Mouse (Mus musculus) olfactory bulb, adult 2 months (tissue): ENCODE results near the gene Mpnd. TPM values are rescaled to one million over a fixed set of nuclear protein-coding genes. Genes with fewer than 3 reads are reported as not detected.

Experiments
- H3K27ac ChIP-seq: fragments of 200-500 bp; 2 replicates; pipeline ENCODE4 v1.5.1; 2012; ENCODE audit warnings: low read depth, low read length; ENCODE audit not compliant: insufficient read depth
- H3K4me1 ChIP-seq: fragments of 200-500 bp; 2 replicates; pipeline ENCODE4 v1.6.1; 2012; ENCODE audit warnings: low read length; ENCODE audit not compliant: control insufficient read depth, insufficient read depth
- H3K4me3 ChIP-seq: fragments of 200-500 bp; 2 replicates; pipeline ENCODE4 v1.5.1; 2012; ENCODE audit warnings: mild to moderate bottlenecking, low read depth, low read length, moderate library complexity; ENCODE audit not compliant: insufficient read depth
- CTCF ChIP-seq: fragments of 200-500 bp; IDR thresholded peaks from 2 replicates; pipeline ENCODE4 v1.5.1; 2012; ENCODE audit warnings: low read depth, mild to moderate bottlenecking, low read length, moderate library complexity; ENCODE audit not compliant: insufficient read depth
- POLR2A ChIP-seq: fragments of 200-500 bp; IDR thresholded peaks from 2 replicates; pipeline ENCODE4 v1.6.1; 2012; ENCODE audit warnings: mild to moderate bottlenecking, low read depth, low read length, moderate library complexity; ENCODE audit not compliant: insufficient read depth
- WGBS: fragments of 180-500 bp; shearing (Covaris S2); methylation state at CpG from one replicate; pipeline ENCODE4 v1.1.7; 2018; 5-methylcytosine and 5-hydroxymethylcytosine counted together
- polyA plus RNA-seq: library from polyadenylated mRNA; stranded (reverse); fragments of >200 nt; gene quantifications from 2 replicates; pipeline ENCODE4 v1.2.4, GENCODE M21; 2012; ENCODE audit warnings: low replicate concordance; ENCODE audit not compliant: missing spikeins, insufficient read depth, insufficient read length

The Mpnd gene
- polyA plus RNA-seq, 1 experiment, result not detected

DNA sequence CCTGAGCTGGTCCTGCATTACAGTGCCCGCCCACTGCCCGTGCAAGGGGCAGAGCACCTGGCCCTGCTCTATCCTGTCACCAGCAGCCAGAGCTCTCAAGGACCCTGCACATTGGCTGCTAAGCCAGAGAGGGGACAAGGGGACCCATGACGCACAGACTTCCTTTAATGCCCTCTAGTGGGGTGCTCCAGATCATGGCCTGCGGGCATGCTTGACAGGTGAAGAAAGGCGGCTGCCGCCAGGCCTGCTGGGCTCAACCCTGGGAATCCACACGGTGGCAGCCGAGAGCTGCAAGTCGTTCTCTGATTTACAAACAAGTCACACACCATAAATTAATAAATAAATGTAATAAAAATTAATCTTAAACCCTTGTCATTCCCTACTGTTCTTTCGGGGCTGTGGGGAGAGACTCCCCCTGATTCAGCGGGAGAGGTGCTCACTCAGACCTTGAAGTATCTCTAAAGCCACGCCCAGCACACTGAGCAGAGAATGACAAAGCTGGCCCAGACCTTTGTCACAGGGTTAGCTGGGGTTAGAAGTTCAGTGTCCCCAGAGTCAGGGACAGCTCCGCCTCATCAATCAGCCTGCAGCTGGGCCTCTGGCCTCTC lies 29.2 kb upstream of the Mpnd start:
- WGBS, result 20% methylated on average over 13 of the region's 13 CpGs
- Histone ChIP-seq H3K4me1 (peaks cover 3% of the 10 kb centered on the region; the same call in 1 of the 2 replicates), H3K27ac (no peak overlapping the region), H3K4me3 (no peak overlapping the region)
- TF ChIP-seq POLR2A, result no peak
- peak; percentile 49 for TF ChIP-seq CTCF

DNA sequence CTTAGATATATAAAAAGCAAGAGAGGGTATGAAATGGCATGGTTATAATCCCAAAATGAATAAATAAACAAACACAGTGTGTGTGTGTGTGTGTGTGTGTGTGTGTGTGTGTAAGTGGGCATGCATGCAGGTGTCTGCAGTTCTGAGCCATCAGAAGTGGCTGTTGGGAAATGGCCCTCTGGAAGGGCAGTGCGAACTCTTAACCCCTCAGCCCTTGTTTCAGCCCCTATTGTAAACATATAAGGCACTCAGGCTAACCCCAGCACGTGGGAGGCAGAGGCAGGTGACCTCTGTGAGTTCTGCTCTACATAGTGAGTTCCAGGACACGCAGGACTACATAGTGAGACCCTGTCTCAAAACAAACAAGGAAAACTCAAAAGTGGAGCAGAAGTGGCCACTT lies 28.2 kb upstream of the Mpnd start:
- 79% methylated on average over 3 of the region's 3 CpGs for WGBS
- no peak overlapping the region for H3K27ac ChIP-seq
- TF ChIP-seq CTCF (no peak), POLR2A (no peak)
- no peak overlapping the region for H3K4me3 ChIP-seq
- peaks cover 2% of the 10 kb centered on the region; the same call in 1 of the 2 replicates for H3K4me1 ChIP-seq

DNA sequence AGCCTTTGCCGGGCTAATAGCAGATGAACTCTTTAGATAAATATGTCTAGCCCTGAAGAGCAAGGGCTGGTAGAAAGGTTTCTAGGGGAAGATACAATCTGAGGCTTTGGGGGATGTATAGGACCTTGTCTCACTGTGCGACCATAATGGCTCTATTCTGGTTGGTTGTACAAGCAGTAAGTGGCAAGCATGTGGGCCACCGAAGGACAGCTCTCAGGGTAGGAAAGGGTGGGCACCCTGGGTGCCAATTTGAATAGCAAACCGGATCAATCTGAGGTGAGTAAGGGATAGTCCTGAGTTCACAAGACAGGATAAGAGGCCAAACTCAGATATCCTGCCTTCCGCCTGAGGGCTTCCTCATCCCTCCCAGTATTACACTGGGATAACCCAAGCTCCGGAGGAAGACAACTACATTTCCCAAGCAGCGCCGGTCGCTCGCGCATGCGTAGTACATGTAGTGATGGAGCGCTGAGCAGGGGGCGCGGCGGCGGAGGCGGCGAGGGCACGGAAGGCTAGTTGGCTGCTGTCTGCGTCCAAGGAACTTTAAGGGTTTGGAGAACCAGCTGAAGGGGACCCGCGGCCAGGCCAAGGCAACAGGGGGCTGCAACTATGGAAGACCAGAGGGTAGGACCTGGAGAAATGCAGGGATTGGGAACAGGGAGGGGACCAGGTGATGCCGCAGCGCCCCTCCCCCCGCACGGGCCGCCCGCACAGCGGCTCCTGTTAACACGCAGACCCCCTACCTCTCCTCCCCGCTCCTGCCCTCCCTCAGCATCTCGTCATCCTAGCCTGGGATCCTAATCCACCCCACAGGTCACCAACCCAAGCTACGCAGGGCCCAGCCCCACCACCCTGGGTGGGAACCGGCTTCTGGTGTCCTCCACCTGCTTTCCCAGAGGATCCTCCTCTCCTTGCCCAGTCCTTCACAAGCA lies 19.2 kb upstream of the Mpnd start, which contains the start of gene Fsd1:
Gene Fsd1, plus strand, starts transcription at position 480 of the 932 bp plus-strand sequence.
- WGBS, result 8% methylated on average over 35 of the region's 35 CpGs
- H3K27ac ChIP-seq, result no peak within 1 kb of the TSS

DNA sequence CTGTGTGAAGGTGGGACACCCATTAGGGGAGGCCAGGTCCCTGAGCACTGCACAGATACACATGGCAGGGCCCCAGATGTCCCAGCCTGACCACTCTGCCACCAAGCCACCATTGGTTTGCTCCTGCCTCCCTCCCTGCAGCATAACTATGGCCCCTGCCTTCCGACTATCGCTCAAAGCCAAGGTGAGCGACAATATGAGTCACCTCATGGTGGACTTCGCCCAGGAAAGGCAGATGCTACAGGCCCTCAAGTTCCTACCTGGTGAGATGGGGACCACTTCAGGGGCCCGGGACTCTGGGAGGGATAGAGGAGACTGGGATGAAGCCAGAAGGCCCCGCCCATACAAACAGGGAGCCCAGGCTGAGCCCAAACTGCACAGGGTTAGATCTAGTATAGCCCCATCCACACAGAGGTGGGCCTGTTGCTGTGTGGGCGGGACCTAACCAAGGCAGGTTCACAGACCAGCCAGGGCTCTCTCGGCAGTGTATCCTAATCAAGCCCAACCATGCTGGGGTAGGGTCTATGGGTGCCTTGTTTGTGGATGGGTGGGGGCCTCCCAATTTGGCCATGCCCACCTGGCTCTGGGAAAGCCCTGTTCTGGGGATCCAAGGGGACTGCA lies 15.1 kb upstream of the Mpnd start:
- 88% methylated on average over 8 of the region's 8 CpGs for WGBS
- TF ChIP-seq POLR2A (no peak), CTCF (no peak)
- Histone ChIP-seq H3K4me3 (no peak overlapping the region), H3K27ac (no peak overlapping the region), H3K4me1 (peaks cover 20% of the 10 kb centered on the region)

More for the DNA sequence above, 19.2 kb upstream of the Mpnd start, which contains the start of gene Fsd1:
- Histone ChIP-seq H3K4me1 (peaks cover 10% of the 10 kb centered on the region; the same call in 1 of the 2 replicates), H3K4me3 (peak within 1 kb of the TSS; percentile 69)
- TF ChIP-seq CTCF (no peak), POLR2A (peak; percentile 22; the same call in 1 of the 2 replicates)

DNA sequence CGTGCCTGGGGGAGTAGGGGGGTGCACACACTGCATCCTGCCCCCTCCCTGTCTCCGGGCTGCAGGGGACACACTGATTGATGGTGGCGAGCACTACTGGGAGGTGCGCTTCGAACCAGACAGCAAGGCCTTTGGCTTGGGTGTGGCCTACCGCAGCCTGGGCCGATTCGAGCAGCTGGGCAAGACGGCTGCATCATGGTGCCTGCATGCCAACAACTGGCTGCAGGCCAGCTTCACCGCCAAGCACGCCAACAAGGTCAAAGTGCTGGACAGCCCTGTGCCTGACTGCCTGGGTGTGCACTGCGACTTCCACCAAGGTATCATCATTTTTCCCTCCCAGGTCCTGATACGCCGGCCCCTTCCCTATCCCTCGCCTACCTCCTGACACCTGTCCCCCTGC lies 9.5 kb upstream of the Mpnd start:
- no peak for TF ChIP-seq POLR2A
- no peak for TF ChIP-seq CTCF
- H3K4me1 ChIP-seq, result peaks cover 10% of the 10 kb centered on the region
- WGBS, result 83% methylated on average over 15 of the region's 15 CpGs
- no peak overlapping the region for H3K4me3 ChIP-seq
- no peak overlapping the region for H3K27ac ChIP-seq

DNA sequence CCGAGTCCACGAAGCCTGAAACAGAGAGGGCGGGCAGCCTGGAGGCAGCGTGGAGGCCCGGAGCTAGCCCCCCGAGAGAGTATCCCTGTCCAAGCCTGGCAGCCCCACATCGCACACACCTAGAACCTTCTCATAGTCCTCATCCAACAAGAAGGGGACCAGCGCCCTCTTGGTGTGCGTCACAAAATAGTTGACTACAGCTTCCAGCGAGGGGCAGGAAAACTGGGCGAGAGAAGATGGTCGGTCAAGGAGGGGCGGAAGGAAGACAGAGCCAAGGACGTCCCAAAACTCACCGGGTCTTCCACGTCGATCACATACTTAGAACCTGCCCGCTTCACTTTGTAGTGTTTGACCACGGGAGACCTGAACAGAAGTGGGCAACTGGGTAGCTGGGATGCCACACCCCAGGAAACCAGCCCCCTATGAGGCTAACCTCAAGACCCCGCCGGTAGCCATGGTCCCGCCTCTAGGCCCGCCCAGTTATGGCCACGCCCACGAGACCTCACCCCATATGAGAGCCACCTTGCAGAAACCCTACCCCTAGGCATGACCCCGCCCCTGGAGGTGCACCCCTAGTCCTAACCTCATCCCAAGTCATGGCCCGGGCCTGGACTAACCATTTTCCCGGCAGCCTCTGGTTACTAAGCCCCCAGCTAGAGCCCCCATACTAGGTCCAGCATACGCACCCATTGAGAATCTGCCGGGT lies 5.6 kb upstream of the Mpnd start:
- WGBS, result 13% methylated on average over 30 of the region's 30 CpGs
- no peak overlapping the region for H3K27ac ChIP-seq
- H3K4me3 ChIP-seq, result no peak overlapping the region
- no peak for TF ChIP-seq CTCF
- no peaks in the 10 kb centered on the region for H3K4me1 ChIP-seq

DNA sequence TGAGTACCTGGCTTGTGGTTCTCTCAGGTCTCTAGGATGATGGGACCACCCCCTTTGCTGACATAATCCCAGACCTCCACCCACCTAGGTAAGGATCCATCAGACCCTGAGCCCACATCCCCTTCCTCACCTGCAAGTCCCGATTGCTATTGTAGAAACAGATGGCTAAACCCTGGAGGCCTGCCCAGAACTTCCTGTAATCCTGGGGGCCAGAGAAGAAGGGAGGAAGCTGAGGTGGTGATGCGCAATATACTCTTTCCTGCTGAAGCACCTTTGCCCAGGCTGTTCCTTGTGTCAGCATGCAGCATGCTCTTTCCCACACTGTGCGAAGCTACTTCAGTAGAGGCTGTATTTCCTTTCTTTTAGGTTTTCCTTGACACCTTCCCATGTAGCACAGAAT lies 2.5 kb upstream of the Mpnd start:
- Histone ChIP-seq H3K4me3 (no peak overlapping the region), H3K27ac (no peak overlapping the region), H3K4me1 (no peaks in the 10 kb centered on the region)
- TF ChIP-seq CTCF, result no peak
- TF ChIP-seq POLR2A, result no peak
- 81% methylated on average over 3 of the region's 3 CpGs for WGBS

DNA sequence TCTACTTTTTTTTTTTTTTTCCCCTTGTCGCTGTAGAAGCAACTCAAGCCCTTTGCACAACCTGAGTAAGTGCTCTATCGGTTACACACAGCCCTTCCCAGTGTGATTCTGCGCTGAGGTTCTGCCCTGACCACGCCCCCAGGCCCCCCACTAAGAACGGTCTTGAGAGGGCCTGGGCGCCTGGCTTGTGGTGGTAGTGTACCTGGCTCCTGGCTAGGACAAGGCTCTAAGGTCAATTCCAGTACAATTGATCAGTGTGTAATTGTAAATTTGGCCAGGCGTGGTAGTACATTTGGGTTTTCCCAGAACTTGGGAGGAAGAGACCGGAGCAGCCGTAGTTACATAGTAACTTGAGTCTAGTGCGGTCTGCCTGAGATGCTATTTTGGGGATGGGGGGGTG lies 1.4 kb downstream of the Mpnd start:
- WGBS, result 64% methylated on average over 10 of the region's 10 CpGs
- Histone ChIP-seq H3K4me3 (no peak overlapping the region), H3K27ac (no peak overlapping the region), H3K4me1 (peaks cover 14% of the 10 kb centered on the region)
- TF ChIP-seq POLR2A (no peak), CTCF (no peak)
